Mouse (Mus musculus) brain, embryonic 14.5 days (tissue): Measurements from ENCODE around the gene Sptssa.

Source experiments
- CTCF ChIP-seq: fragments of 200-500 bp; IDR thresholded peaks from 2 replicates; pipeline ENCODE4 v1.5.1; 2012; ENCODE audit warnings: inconsistent platforms, mild to moderate bottlenecking, moderate library complexity, borderline replicate concordance; ENCODE audit not compliant: insufficient read depth, insufficient read length; ENCODE audit errors: extremely low read depth
- POLR2A ChIP-seq: fragments of 200-500 bp; IDR thresholded peaks from 2 replicates; pipeline ENCODE4 v1.6.1; 2012; ENCODE audit warnings: mild to moderate bottlenecking, inconsistent platforms, borderline replicate concordance; ENCODE audit not compliant: poor library complexity, insufficient read depth, insufficient read length, severe bottlenecking; ENCODE audit errors: extremely low read depth

- TF ChIP-seq CTCF (no peak), POLR2A (no peak)
Measured at GRCm38 (mm10) chr12:54675396-54675795, 19.0 kb upstream of the Sptssa start.
